Mouse (Mus musculus): ENCODE results near the gene Olfr481.

The Olfr481 gene

DNA sequence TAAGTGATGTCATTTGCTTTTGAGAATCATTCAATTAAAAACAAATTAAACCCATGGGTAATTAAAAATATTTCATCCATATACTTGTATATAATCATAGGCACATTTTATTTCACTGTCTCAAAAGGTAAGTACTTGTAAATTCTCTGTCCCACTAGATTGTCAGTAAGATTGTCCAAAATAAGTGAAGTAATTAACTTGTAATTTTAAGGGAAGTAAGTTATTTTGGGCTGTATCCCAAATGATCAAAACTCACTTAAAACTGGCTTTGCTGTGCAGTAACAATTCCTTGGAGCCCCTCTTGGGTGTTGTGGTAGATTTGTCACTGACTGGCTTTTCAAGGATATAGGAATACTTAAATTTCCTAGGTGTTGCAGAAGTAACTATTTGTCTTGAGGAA lies at the start of gene Olfr481:
Gene Olfr481 (plus strand): TSS at position 301 of the 400 bp plus-strand sequence.
- DNase-seq (ENCODE audit: low spot score): no peak

DNA sequence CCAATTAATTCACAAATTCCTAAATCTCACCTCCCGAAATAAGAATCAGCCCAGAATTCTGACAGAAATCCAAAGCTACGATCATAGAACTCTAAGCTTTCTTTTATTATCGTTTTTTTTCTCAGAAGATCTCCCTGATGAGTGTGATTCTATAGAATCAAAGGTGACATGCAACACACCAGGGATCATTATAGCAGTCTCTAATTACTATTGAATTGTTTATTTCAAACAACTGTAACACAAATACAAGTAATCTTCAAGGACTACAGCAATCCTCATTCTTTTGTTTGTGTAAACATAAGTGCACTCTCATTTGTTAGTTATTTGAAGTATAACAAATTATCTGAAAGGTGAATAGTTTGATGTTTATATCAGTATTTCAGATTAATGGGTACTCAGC lies 45.8 kb upstream of the Olfr481 start, which contains the start of gene Olfr478:
Gene Olfr478 (minus strand): TSS at position 101 of the 400 bp plus-strand sequence.
- no peak for DNase-seq (ENCODE audit: low spot score)

DNA sequence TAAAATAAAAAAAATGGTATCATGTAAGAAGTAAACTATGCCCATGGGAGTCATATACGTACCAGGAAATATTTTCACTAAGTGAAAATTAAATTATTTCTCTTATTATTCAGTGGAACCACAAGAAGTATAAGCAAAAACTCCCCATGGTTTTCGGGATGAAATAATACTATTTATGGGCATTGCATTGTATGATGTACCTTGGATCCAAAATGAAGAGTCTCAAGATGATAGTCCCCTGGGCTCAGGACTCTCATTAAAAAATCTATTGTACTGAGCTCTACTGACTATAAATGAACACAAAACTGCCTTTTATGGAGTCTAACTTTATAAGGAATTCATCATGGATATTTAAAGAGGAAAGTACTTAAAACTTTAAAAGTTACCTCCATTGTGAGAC lies 29.3 kb upstream of the Olfr481 start, which contains the start of gene Olfr479:
Gene Olfr479 (plus strand): TSS at position 301 of the 400 bp plus-strand sequence.
- no peak for DNase-seq (ENCODE audit: low spot score)

DNA sequence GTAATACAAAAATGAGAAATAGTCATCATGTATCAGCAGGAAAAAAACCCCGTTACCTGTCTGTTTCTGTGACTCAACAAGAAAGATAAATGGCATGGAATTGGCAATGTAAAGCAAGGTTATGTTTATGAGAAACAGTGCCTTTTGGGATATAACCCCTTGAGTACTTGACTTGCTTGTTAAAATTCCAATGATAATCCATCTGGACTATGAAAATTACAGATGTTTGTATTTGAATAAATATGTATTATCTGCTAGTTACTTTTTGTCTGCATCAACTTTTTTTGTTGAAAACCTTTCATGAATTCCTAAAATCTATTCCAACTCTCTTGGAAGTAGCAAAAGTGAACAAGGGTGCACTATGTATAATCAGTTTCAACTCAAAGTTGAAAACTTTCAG lies 12.4 kb upstream of the Olfr481 start, which contains the start of gene Olfr480:
Gene Olfr480 (minus strand): TSS at position 101 of the 400 bp plus-strand sequence.
- no peak for DNase-seq (ENCODE audit: low spot score)

DNA sequence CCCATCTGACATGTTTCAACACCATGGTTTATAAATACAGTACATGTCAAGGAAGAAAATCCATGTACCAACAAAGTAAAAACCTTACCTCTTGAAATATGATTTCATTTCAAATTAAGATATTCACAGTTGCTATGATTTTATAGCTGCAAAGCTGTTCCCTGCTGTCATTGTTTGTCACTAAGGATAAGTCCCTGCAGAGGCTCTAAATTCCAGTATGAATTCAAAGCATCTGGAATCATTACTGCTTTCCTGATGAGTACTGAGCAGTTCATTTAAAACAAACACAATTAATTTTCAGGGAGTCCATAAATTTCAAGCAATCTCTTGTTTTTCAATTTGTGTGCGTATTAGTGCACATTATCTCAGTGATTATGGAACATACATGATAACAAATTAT lies 17.8 kb downstream of the Olfr481 start, which contains the start of gene Olfr482:
Gene Olfr482 (minus strand): TSS at position 101 of the 400 bp plus-strand sequence.
- DNase-seq (ENCODE audit: low spot score): no peak

DNA sequence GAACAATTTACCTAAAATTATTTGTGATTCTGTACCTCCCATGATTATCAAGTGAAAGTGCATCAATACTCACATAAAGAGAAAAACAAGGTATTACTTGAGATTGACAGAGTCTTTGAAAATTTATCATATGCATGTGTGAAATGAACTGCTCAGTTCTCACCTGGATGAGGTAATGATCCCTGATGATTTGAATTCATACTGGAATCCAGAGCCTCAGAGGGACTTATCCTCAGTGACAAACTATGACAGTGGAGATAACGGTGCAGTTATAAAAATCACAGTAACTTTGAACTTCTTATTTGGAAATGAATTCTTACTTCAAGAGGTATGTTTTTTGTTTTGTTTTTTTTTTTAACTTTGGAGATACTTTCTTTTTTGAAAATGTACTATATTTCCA lies 20.9 kb downstream of the Olfr481 start, which contains the start of gene Olfr483:
Gene Olfr483 (plus strand): TSS at position 301 of the 400 bp plus-strand sequence.
- no peak for DNase-seq (ENCODE audit: low spot score)

DNA sequence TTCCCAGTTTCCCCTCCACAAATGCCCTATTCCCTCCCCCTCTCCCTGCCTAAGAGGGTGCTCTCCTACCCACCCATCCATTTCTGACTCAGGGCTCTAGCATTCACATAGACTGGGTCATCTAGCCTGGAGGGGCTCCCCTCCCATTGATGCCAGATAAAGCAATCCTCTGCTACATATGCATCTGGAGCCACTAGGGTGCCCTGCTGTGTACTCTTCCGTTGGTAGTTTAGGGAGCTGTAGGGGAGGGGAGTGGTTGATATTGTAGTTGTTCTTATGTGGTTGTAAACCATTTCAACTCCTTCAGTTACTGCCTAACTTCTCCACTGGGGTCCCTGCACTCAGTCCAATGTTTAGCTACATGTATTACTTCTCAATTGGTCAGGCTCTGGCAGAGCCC lies 41.0 kb downstream of the Olfr481 start:
- DNase-seq (ENCODE audit: low spot score): no peak

DNA sequence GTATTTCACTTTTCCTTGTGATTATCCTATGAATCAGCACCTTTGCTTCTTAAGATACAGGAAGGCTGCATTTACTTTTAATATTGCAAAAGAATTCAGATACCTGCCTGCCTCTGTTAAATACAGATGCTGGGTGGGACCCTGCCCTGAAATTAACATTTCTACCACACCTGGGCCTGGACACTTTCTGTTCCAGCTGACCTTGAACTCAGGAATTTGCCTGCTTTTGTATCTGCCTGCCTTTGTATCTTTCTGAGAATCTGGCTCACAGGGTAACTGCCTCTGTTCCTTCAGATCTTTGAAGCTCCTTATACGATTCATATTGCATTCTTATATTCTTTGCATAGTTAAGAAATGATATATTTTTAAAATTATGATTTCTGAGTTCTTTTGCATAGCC lies 41.8 kb downstream of the Olfr481 start:
- DNase-seq (ENCODE audit: low spot score): no peak

DNA sequence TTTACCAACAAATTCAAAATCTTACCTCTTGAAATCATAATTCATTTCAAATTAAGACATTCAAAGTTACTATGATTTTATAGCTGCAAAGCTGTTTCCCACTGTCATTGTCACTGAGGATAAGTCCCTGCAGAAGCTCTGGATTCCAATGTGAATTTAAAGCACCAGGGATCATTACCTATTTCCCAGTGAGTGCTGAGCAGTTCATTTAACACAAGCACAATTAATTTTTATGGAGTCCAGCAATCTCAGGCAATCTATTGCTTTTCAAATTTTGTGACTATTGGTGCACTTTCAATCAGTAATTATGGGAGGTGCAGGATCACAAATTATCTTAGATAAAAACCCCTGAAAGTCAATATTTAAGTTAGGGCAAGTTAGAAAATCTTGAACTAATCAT lies 47.7 kb downstream of the Olfr481 start, which contains the start of gene Olfr484:
Gene Olfr484 (minus strand): TSS at position 101 of the 400 bp plus-strand sequence.
- DNase-seq (ENCODE audit: low spot score): no peak

All from c-Kit-positive CD71-positive TER-119-positive erythroid progenitor cells, embryonic 14.5 days (primary cell).